Mouse (Mus musculus) neural tube, embryonic 13.5 days (tissue): ENCODE data around the gene Ric1. TPM values are rescaled to one million over a fixed set of nuclear protein-coding genes. Genes with fewer than 3 reads are reported as not detected.

Experiments used
- ATAC-seq: fragments of 200-750 bp; cut with Nextera tagmentation; 2 replicates; pipeline ENCODE4 v1.8.0; 2017; ENCODE audit warnings: low read depth, mild to moderate bottlenecking, moderate TSS enrichment, moderate library complexity
- H3K27ac ChIP-seq: fragments of 300-500 bp; sonication (generic); replicated peaks from 2 replicates; pipeline ENCODE4 v1.5.1; 2015; ENCODE audit warnings: moderate library complexity, mild to moderate bottlenecking, inconsistent platforms
- H3K27me3 ChIP-seq: fragments of 300-500 bp; sonication (generic); 2 replicates; pipeline ENCODE4 v1.6.1; 2015; ENCODE audit warnings: mild to moderate bottlenecking, inconsistent platforms
- H3K36me3 ChIP-seq: fragments of 300-500 bp; sonication (generic); 2 replicates; pipeline ENCODE4 v1.6.1; 2015; ENCODE audit warnings: mild to moderate bottlenecking, inconsistent platforms
- H3K4me1 ChIP-seq: fragments of 300-500 bp; sonication (generic); replicated peaks from 2 replicates; pipeline ENCODE4 v1.6.1; 2015; ENCODE audit warnings: inconsistent platforms
- H3K4me2 ChIP-seq: fragments of 300-500 bp; sonication (generic); 2 replicates; pipeline ENCODE4 v1.6.1; 2015; ENCODE audit warnings: inconsistent platforms, mild to moderate bottlenecking, moderate library complexity
- H3K4me3 ChIP-seq: fragments of 300-500 bp; sonication (generic); 2 replicates; pipeline ENCODE4 v1.5.1; 2015; ENCODE audit warnings: mild to moderate bottlenecking, inconsistent platforms
- H3K9ac ChIP-seq: fragments of 300-500 bp; sonication (generic); 2 replicates; pipeline ENCODE4 v1.6.1; 2015; ENCODE audit warnings: moderate library complexity, mild to moderate bottlenecking, inconsistent platforms
- H3K9me3 ChIP-seq: fragments of 300-500 bp; sonication (generic); 2 replicates; pipeline ENCODE4 v1.6.1; 2016; ENCODE audit warnings: inconsistent platforms
- WGBS: fragments of 180-500 bp; shearing (Covaris S2); methylation state at CpG from one replicate; pipeline ENCODE4 v1.1.7; 2015; 5-methylcytosine and 5-hydroxymethylcytosine counted together
- polyA plus RNA-seq: library from polyadenylated mRNA; unstranded; fragments of >200 nt; fragmentation: Nextera tagmentation; extraction: Ambion mirVana; gene quantifications from 2 replicates; pipeline ENCODE4 v1.2.1, GENCODE M21; 2015

Ric1 gene
- polyA plus RNA-seq, 1 experiment from 2014 or later = 14.5 TPM

DNA sequence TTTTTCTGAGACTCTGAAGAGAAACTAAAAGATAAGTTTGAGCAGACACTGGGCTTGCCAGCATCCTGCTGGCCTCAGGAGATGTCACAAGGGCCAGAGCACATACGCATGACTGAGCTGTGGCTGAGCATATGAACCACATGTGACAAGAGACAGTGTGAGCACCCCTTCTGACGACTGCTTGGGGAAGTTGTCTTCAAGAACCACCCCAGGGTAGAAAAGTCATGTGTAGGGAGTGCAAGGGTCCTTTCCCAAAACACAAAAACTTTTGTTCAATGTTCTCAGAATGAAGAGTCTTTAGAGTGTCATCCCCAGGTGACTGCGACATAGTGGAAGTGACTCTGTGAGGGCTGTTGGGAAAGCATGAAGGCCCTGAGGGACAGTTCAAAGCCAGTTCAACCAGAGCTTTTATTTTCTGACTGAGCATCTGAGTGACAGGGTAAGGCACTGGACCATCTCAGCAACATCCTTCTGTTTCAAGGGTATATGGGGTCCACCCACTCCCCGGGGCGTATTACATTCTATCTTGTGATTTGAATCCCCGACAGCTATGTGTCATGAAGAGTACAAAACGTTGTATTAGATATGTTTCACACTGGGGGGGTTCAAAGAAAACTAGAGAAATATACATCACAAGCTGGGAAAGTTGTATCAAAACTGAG is 35.4 kb upstream of the Ric1 start:
- Histone ChIP-seq H3K27me3 (no peaks in the 10 kb centered on the region), H3K27ac (no peak overlapping the region), H3K36me3 (no peaks in the 10 kb centered on the region), H3K4me2 (no peak overlapping the region), H3K4me3 (no peak overlapping the region), H3K4me1 (no peaks in the 10 kb centered on the region), H3K9me3 (no peaks in the 10 kb centered on the region), H3K9ac (no peak overlapping the region)
- no peak for ATAC-seq
- WGBS = 86% methylated on average over 7 of the region's 7 CpGs

DNA sequence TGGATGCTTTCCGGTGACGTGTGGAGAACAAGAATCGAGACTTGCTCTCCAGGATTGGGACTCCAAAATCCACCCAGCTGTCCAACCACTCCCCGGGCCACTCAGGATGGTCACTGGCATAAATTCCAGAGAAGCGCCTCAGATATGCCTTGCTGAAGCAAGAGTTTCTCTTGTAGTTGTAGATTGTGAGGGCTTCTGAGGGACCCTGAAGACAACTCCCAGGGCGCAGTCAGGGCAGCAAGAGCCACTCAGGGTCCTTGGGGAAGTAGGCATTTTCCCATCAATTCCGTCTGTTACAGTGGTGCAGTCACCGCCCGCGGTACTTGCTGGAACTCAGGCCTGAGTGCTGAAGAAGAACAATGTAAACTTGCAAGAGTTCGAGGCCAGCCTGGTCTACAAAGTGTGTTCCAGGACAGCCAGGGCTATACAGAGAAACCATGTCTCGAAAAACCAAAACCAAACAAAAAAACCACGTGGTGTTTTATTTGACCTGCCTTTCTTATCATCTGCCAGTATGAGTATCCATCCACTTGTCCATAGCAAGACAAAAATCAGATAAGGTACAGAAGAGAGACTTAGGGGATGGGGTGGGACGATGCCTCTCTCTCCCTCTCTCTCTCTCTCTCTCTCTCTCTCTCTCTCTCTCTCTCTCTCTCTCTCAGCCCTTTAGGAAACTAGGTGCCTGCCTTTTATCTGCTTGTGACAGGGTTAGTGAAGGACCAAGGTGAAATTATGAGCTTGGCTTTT is 34.6 kb upstream of the Ric1 start:
- Histone ChIP-seq H3K27ac (no peak overlapping the region), H3K27me3 (no peaks in the 10 kb centered on the region), H3K36me3 (no peaks in the 10 kb centered on the region), H3K4me1 (no peaks in the 10 kb centered on the region), H3K4me2 (no peak overlapping the region), H3K4me3 (no peak overlapping the region), H3K9me3 (no peaks in the 10 kb centered on the region), H3K9ac (no peak overlapping the region)
- 89% methylated on average over 14 of the region's 14 CpGs for WGBS
- ATAC-seq = no peak

DNA sequence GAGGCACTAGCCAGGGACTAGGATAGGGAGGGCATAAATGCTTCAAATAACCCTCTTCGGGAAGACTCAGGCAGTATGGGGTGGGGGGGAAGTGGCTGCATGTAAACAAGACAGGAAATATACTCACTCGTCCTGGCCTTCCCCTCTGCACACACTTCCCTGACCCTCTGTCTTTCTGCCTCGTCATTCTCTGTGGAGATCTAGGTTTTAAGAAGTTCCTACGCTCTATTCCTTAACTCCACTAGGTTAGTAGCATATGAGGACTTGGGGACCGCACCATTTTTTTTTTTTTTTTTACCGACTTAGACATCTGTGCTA is 34.0 kb upstream of the Ric1 start:
- WGBS = 69% methylated on average over 6 of the region's 6 CpGs
- no peak overlapping the region for H3K9ac ChIP-seq
- H3K27ac ChIP-seq = no peak overlapping the region
- H3K36me3 ChIP-seq = no peaks in the 10 kb centered on the region
- no peaks in the 10 kb centered on the region for H3K4me1 ChIP-seq
- H3K9me3 ChIP-seq = no peaks in the 10 kb centered on the region
- H3K4me2 ChIP-seq = no peak overlapping the region
- ATAC-seq = no peak
- no peak overlapping the region for H3K4me3 ChIP-seq
- H3K27me3 ChIP-seq = no peaks in the 10 kb centered on the region

DNA sequence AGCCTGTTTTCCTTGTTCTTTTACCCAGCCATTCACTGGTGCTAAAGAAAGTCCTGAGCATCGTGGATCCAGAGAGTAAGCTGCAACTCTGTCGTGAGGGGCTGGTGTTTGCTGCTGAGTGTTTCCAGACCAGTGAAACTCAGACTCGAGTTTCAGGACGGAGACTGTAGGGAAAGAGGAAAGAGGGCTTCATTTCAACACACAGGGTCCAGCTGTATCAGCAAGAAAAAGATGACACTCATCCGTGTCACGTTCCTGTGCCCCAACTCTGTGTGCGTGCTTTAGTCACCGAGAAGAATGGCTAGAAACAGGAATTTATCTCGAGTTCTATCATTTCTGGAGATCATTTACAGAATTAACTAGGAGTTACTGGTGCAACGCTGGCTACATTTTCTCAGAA is 33.7 kb upstream of the Ric1 start:
- Histone ChIP-seq H3K27me3 (no peaks in the 10 kb centered on the region), H3K4me1 (no peaks in the 10 kb centered on the region), H3K27ac (no peak overlapping the region), H3K36me3 (no peaks in the 10 kb centered on the region), H3K9ac (no peak overlapping the region), H3K9me3 (no peaks in the 10 kb centered on the region), H3K4me3 (no peak overlapping the region), H3K4me2 (no peak overlapping the region)
- ATAC-seq = no peak
- WGBS = 75% methylated on average over 10 of the region's 10 CpGs

DNA sequence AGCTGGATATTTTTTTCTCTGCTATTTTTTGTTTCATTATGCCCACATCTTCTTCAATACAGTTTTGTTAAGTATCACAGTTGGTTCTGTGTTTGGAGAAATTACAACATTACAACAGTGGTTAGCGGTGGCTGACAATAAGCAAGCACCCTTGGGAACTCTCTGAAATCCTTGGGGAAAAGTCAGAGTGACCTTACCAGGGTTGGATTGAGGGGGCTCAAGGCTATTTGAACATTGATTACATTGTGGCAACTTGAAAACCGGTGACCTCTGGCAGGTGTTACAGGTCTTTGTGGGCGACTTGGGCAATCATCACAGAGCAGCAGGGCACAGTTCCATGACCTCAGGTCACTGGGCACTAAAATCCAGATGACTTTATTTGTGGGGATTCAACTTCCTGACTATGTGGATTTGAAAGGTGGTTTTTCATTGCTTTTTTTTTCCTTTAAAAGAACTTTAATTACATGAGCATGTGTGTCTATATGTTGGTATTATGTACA is 32.2 kb upstream of the Ric1 start:
- no peaks in the 10 kb centered on the region for H3K9me3 ChIP-seq
- H3K36me3 ChIP-seq = no peaks in the 10 kb centered on the region
- no peaks in the 10 kb centered on the region for H3K4me1 ChIP-seq
- no peaks in the 10 kb centered on the region for H3K27me3 ChIP-seq
- H3K27ac ChIP-seq = no peak overlapping the region
- 74% methylated on average over 3 of the region's 3 CpGs for WGBS
- no peak overlapping the region for H3K9ac ChIP-seq
- H3K4me2 ChIP-seq = no peak overlapping the region
- H3K4me3 ChIP-seq = no peak overlapping the region
- ATAC-seq = no peak

DNA sequence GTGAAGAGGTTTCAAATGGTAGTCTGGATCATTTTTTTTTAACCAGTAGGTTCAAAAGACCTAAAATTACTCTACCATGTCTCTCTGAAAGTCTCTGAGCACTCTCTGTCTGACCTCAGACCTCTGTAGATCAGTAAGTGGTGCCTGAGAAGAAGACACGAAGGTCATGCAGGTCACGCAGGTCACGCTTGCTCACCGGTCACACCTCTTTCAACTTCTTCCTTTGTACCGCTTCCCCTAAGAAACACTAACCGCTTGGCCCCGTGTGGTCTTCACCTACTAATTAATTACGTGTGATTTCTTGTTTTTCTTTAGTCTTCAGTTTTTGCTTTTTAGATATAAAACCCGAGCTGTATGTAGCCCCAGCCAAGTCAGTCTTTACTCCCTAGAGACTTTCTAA is 30.6 kb upstream of the Ric1 start:
- ATAC-seq = no peak
- Histone ChIP-seq H3K4me1 (no peaks in the 10 kb centered on the region), H3K36me3 (no peaks in the 10 kb centered on the region), H3K4me3 (no peak overlapping the region), H3K9me3 (no peaks in the 10 kb centered on the region), H3K4me2 (no peak overlapping the region), H3K9ac (no peak overlapping the region), H3K27ac (no peak overlapping the region), H3K27me3 (no peaks in the 10 kb centered on the region)
- 83% methylated on average over 9 of the region's 9 CpGs for WGBS

DNA sequence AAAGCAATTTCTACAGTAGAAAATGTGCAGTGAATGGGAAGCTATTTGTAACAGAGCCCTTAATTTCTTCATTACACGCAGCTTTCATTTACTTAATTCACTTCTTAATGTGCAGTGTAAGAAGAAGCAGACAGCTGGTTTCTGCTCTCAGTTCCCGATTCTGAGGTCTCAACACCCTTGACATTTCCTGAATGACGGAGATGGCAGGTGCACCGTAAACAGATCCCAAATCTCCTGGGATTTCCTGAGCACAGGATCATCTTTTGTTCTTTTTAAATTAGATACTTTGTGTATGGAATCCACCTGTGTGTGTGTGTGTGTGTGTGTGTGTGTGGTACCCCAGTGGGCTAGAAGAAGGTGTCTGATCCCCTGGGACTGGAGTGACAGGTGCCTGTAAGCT is 27.6 kb upstream of the Ric1 start:
- 71% methylated on average over 4 of the region's 4 CpGs for WGBS
- ATAC-seq = no peak

DNA sequence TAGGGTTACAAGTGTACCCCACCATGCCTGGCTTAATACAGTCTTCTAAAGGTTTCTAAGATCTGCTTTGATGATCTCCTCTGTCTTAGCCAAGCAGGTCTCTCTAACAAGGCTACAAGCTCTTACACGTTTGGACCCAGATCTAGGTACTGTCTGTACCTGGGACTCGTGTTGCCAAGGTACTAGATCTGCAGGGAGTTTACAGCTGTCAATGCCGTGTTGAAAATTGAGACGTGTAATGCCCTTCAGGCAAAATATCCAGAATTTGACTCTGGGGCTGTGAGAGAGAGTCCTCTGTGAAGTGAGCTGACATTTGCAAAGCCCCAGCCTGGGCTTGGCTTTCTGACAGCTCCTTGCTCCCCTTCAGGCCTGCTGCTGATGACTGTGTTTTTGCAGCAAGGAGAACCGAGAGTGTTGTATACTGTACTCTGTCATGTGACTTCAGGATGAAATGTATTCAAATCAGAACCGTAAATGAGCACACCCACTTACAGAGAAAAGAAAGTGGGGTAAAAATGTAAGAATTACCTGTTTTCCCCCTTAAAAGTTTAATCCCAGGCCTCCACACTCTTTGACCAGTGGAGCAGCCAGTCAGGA is 26.0 kb upstream of the Ric1 start:
- WGBS = 76% methylated on average over 6 of the region's 6 CpGs
- Histone ChIP-seq H3K9me3 (no peaks in the 10 kb centered on the region), H3K4me1 (no peaks in the 10 kb centered on the region), H3K4me3 (no peak overlapping the region), H3K36me3 (no peaks in the 10 kb centered on the region), H3K27me3 (no peaks in the 10 kb centered on the region), H3K9ac (no peak overlapping the region), H3K4me2 (no peak overlapping the region), H3K27ac (no peak overlapping the region)
- no peak for ATAC-seq

More for the DNA sequence above, 27.6 kb upstream of the Ric1 start:
- Histone ChIP-seq H3K36me3 (no peaks in the 10 kb centered on the region), H3K27ac (no peak overlapping the region), H3K4me3 (no peak overlapping the region), H3K4me1 (no peaks in the 10 kb centered on the region), H3K9me3 (no peaks in the 10 kb centered on the region), H3K9ac (no peak overlapping the region), H3K4me2 (no peak overlapping the region), H3K27me3 (no peaks in the 10 kb centered on the region)

DNA sequence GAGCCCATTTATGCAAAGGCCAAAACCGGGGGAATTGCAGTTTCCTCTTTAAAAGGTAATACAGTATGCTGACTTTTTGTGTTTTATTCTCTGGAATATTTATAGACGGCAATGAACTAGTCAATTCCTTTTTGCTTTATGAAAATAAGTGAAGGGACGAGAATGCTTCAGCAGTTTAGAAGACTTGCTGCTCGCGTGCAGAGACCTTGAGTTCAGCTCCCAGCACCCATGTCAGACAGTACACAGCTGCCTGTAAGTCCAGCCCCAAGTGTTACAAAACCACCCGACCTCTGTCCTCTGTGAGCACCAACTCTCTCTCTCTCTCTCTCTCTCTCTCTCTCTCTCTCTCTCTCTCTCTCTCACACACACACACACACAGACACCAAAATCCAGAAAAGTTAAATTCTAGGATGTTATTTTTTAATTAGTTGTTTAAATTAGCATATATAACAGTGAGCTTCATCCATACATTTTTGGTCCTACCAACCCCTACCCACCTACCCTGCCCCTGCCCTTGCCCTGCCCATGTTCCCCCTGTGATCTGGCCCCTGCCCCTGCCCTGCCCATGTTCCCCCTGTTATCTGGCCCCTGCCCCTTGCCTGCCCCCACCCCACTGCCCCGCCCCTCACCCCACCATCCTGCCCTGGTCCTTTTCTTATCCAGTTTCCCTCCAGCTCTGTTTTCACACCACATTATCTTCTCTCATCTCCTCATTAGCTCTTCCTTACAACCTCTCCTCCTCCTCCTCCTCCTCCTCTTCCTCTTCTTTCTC is 25.1 kb upstream of the Ric1 start:
- WGBS = 78% methylated on average over 7 of the region's 7 CpGs

DNA sequence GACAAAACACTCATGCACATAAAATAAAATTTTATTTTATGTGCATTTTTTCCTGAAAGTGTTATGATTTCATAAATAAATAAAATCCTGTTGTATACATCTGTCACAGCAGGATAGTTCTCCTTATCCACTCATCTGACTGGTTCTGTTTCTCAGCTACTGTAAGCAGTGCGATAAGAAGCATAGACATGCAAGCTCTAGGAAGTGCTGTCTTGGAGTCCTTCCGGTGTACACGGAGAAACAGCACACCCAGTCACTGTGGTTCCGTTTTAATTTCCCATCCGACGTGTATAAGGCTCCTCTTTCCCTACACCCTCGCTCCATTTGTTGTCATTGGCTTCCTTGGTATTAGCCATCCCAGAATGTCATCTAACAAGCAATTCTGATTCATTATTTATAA is 24.2 kb upstream of the Ric1 start:
- H3K36me3 ChIP-seq = no peaks in the 10 kb centered on the region
- H3K4me3 ChIP-seq = no peak overlapping the region
- H3K4me2 ChIP-seq = no peak overlapping the region
- ATAC-seq = no peak
- no peak overlapping the region for H3K27ac ChIP-seq
- no peaks in the 10 kb centered on the region for H3K9me3 ChIP-seq
- no peaks in the 10 kb centered on the region for H3K27me3 ChIP-seq
- H3K4me1 ChIP-seq = no peaks in the 10 kb centered on the region
- WGBS = 87% methylated on average over 7 of the region's 7 CpGs
- no peak overlapping the region for H3K9ac ChIP-seq

More for the DNA sequence above, 25.1 kb upstream of the Ric1 start:
- H3K9me3 ChIP-seq = no peaks in the 10 kb centered on the region
- H3K4me2 ChIP-seq = no peak overlapping the region
- no peaks in the 10 kb centered on the region for H3K27me3 ChIP-seq
- no peak overlapping the region for H3K9ac ChIP-seq
- no peaks in the 10 kb centered on the region for H3K4me1 ChIP-seq
- no peak overlapping the region for H3K27ac ChIP-seq
- no peaks in the 10 kb centered on the region for H3K36me3 ChIP-seq
- H3K4me3 ChIP-seq = no peak overlapping the region
- ATAC-seq = no peak

DNA sequence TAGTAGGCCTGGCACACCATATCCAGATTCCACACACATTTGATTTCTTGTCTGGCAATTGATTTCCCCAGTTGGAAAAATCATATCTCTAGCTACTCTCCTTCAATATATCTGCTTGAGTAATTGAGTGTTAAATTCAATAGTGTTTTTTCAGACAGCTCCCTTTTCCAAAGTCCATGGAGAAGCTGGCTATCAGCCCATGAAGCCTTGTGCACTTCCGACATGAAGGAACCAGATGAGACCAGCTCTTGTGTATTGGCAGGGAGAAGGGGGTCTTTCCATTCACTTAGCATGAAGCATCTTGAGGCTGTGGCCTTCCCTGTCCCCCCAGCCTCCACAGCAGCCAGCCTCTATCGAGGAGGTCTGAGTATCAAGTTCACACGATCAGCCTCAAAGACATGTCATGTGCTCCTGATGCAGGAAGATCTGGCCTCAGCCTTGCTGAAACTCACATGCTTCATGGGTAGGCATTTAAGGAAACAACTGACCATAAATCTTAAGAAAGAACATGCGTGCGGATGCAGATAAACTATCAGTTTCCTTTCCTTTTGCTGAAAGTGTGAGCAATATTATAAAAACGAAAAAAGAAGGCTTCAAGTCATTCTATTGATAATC is 23.1 kb upstream of the Ric1 start:
- H3K27me3 ChIP-seq = no peaks in the 10 kb centered on the region
- no peak overlapping the region for H3K9ac ChIP-seq
- no peak overlapping the region for H3K4me2 ChIP-seq
- H3K4me1 ChIP-seq = no peaks in the 10 kb centered on the region
- no peak overlapping the region for H3K27ac ChIP-seq
- ATAC-seq = no peak
- no peaks in the 10 kb centered on the region for H3K36me3 ChIP-seq
- H3K9me3 ChIP-seq = no peaks in the 10 kb centered on the region
- WGBS = 82% methylated on average over 6 of the region's 6 CpGs
- no peak overlapping the region for H3K4me3 ChIP-seq

DNA sequence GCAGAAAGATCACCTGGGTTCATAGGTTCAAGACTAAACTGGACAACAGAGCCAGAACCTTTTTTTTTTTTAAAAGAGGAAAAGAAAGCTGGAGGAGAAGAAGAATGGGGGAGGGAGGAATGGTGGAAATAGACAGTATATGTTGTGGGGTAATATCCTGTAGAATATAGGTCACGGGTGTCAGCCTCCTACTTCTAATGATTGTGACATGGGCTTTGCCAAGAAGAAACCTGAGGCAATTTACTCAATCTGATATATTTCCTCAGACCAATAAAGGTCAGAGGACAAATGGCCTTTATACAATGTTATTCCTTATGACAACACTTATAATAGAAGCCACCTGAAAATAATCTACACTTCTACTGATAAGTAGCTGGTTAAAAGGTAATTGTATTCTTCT is 21.7 kb upstream of the Ric1 start:
- Histone ChIP-seq H3K4me3 (no peak overlapping the region), H3K36me3 (no peaks in the 10 kb centered on the region), H3K27me3 (no peaks in the 10 kb centered on the region), H3K9me3 (no peaks in the 10 kb centered on the region), H3K27ac (no peak overlapping the region), H3K4me1 (no peaks in the 10 kb centered on the region), H3K4me2 (no peak overlapping the region), H3K9ac (no peak overlapping the region)
- ATAC-seq = no peak
- WGBS = 72% methylated on average over 1 of the region's 1 CpGs
